Mouse (Mus musculus) frontal cortex, postnatal 10 days (tissue): ENCODE results near the gene Slc32a1.

Source experiments
- DNase-seq, 2 experiments: peaks; one replicate each; pipeline ENCODE4 v3.0.0; 2022; ENCODE audit warnings: low spot score in 2 of 2, mixed read lengths in 1 of 2

Gene Slc32a1

GRCm38 (mm10) chr2:158610488-158611325, at the start of gene Slc32a1:
Gene Slc32a1 (plus strand): TSS chr2:158610767.
- peak in 1 of 2 experiments; percentile 56 for DNase-seq

- no peak for DNase-seq
Observed at GRCm38 (mm10) chr2:158560801-158561200, 49.8 kb upstream of the Slc32a1 start.

- no peak for DNase-seq
Observed at GRCm38 (mm10) chr2:158561371-158562144, 49.0 kb upstream of the Slc32a1 start.

GRCm38 (mm10) chr2:158570421-158571081, 40.0 kb upstream of the Slc32a1 start:
- DNase-seq, result no peak

GRCm38 (mm10) chr2:158579979-158580378, 30.6 kb upstream of the Slc32a1 start:
- DNase-seq, result no peak

- no peak for DNase-seq
Observed at GRCm38 (mm10) chr2:158584621-158585358, 25.8 kb upstream of the Slc32a1 start.

- no peak for DNase-seq
Observed at GRCm38 (mm10) chr2:158588524-158589271, 21.9 kb upstream of the Slc32a1 start.

- no peak for DNase-seq
Observed at GRCm38 (mm10) chr2:158590495-158590894, 20.1 kb upstream of the Slc32a1 start.

- DNase-seq, result no peak
Observed at GRCm38 (mm10) chr2:158591286-158591685, 19.3 kb upstream of the Slc32a1 start.

GRCm38 (mm10) chr2:158593371-158593770, 17.2 kb upstream of the Slc32a1 start:
- DNase-seq, result no peak

GRCm38 (mm10) chr2:158595103-158595502, 15.5 kb upstream of the Slc32a1 start:
- peak in 1 of 2 experiments; percentile 35 for DNase-seq

- DNase-seq, result no peak
Observed at GRCm38 (mm10) chr2:158595577-158595976, 15.0 kb upstream of the Slc32a1 start.

GRCm38 (mm10) chr2:158596803-158597202, 13.8 kb upstream of the Slc32a1 start:
- DNase-seq, result no peak

- no peak for DNase-seq
Observed at GRCm38 (mm10) chr2:158600517-158600916, 10.1 kb upstream of the Slc32a1 start.

GRCm38 (mm10) chr2:158601326-158601725, 9.2 kb upstream of the Slc32a1 start:
- no peak for DNase-seq

GRCm38 (mm10) chr2:158602663-158603062, 7.9 kb upstream of the Slc32a1 start:
- DNase-seq, result no peak

GRCm38 (mm10) chr2:158606511-158606964, 4.0 kb upstream of the Slc32a1 start:
- no peak for DNase-seq

- no peak for DNase-seq
Observed at GRCm38 (mm10) chr2:158609681-158610080, 886 bp upstream of the Slc32a1 start.

- no peak for DNase-seq
Observed at GRCm38 (mm10) chr2:158611326-158611719, 756 bp downstream of the Slc32a1 start.
